Mouse (Mus musculus) lung, postnatal 0 days (tissue): ENCODE data around the gene Marf1. TPM values are rescaled to one million over a fixed set of nuclear protein-coding genes. Genes with fewer than 3 reads are reported as not detected.

Source experiments
- ATAC-seq: fragments of 200-750 bp; cut with Nextera tagmentation; 2 replicates; pipeline ENCODE4 v1.8.0; 2017; ENCODE audit warnings: moderate library complexity
- DNase-seq: peaks from one replicate; pipeline ENCODE4 v3.0.0-alpha.2; 2016; ENCODE audit warnings: low spot score
- H3K27ac ChIP-seq: fragments of 300-500 bp; sonication (generic); 2 replicates; pipeline ENCODE4 v1.5.1; 2014; ENCODE audit warnings: antibody characterized with exemption, mild to moderate bottlenecking, low read length, mixed read lengths
- H3K27me3 ChIP-seq: fragments of 300-500 bp; sonication (generic); replicated peaks from 2 replicates; pipeline ENCODE4 v1.6.1; 2014; ENCODE audit warnings: low read length, mixed read lengths; ENCODE audit not compliant: insufficient read depth
- H3K36me3 ChIP-seq: fragments of 300-500 bp; sonication (generic); 2 replicates; pipeline ENCODE4 v1.6.1; 2014; ENCODE audit warnings: low read length, mixed read lengths; ENCODE audit not compliant: insufficient read depth
- H3K4me1 ChIP-seq: fragments of 300-500 bp; sonication (generic); 2 replicates; pipeline ENCODE4 v1.6.1; 2014; ENCODE audit warnings: antibody characterized with exemption, low read depth, low read length, mixed read lengths; ENCODE audit not compliant: insufficient read depth
- H3K4me2 ChIP-seq: fragments of 300-500 bp; sonication (generic); replicated peaks from 2 replicates; pipeline ENCODE4 v1.6.1; 2014; ENCODE audit warnings: low read depth, mild to moderate bottlenecking, low read length, moderate library complexity, mixed read lengths
- H3K4me3 ChIP-seq: fragments of 300-500 bp; sonication (generic); 2 replicates; pipeline ENCODE4 v1.5.1; 2014; ENCODE audit warnings: low read depth, low read length
- H3K9ac ChIP-seq: fragments of 300-500 bp; sonication (generic); replicated peaks from 2 replicates; pipeline ENCODE4 v1.6.1; 2014; ENCODE audit warnings: low read depth, mild to moderate bottlenecking
- H3K9me3 ChIP-seq: fragments of 300-500 bp; sonication (generic); 2 replicates; pipeline ENCODE4 v1.6.1; 2016; ENCODE audit warnings: low read length, mixed read lengths
- CTCF ChIP-seq: IDR thresholded peaks from 2 replicates; pipeline ENCODE4 v1.5.1; 2016; ENCODE audit warnings: antibody characterized with exemption, mild to moderate bottlenecking
- EP300 ChIP-seq: IDR thresholded peaks from 2 replicates; pipeline ENCODE4 v1.6.1; 2016; ENCODE audit warnings: antibody characterized with exemption, mild to moderate bottlenecking, control low read depth
- WGBS: fragments of 180-500 bp; shearing (Covaris S2); extraction: QIAGEN DNeasy Blood & Tissue Kit; methylation state at CpG from one replicate; pipeline ENCODE4 v1.1.7; 2014; 5-methylcytosine and 5-hydroxymethylcytosine counted together
- polyA plus RNA-seq: library from polyadenylated mRNA; unstranded; fragments of >200 nt; fragmentation: Nextera tagmentation; extraction: Ambion mirVana; gene quantifications from 2 replicates; pipeline ENCODE4 v1.2.1, GENCODE M21; 2015

The Marf1 gene
- 13.2 and 14.0 TPM in 2 replicates for polyA plus RNA-seq

- TF ChIP-seq EP300 (no peak), CTCF (no peak)
- peak within 1 kb of the TSS; percentile 69 for H3K9ac ChIP-seq
- no peaks in the 10 kb centered on the region for H3K27me3 ChIP-seq
- peak within 1 kb of the TSS; percentile 89 for H3K27ac ChIP-seq
- peak; percentile 97 for DNase-seq
- peaks cover 10% of the 10 kb centered on the region for H3K4me1 ChIP-seq
- peak within 1 kb of the TSS; percentile 62 for H3K4me3 ChIP-seq
- peak; percentile 87 for ATAC-seq
- no peaks in the 10 kb centered on the region for H3K36me3 ChIP-seq
- WGBS, result 1% methylated on average over 31 of the region's 43 CpGs
- H3K4me2 ChIP-seq, result peak within 1 kb of the TSS; percentile 74
- H3K9me3 ChIP-seq, result no peaks in the 10 kb centered on the region
Measured at GRCm38 (mm10) chr16:14162988-14163416, at the start of gene Marf1, which contains the start of gene Nde1. Gene Marf1 (minus strand): TSS chr16:14163351. Gene Nde1 (plus strand): TSS chr16:14163275.

GRCm38 (mm10) chr16:14198798-14199197, 35.6 kb upstream of the Marf1 start:
- Histone ChIP-seq H3K4me1 (no peaks in the 10 kb centered on the region), H3K9me3 (no peaks in the 10 kb centered on the region), H3K27ac (no peak overlapping the region), H3K9ac (no peak overlapping the region), H3K4me3 (no peak overlapping the region), H3K36me3 (no peaks in the 10 kb centered on the region), H3K4me2 (no peak overlapping the region), H3K27me3 (no peaks in the 10 kb centered on the region)
- DNase-seq, result no peak
- TF ChIP-seq CTCF (no peak; the same call in 1 of the 2 replicates), EP300 (no peak)
- 70% methylated on average over 4 of the region's 4 CpGs for WGBS
- no peak for ATAC-seq

- H3K9ac ChIP-seq, result no peak overlapping the region
- H3K27me3 ChIP-seq, result no peaks in the 10 kb centered on the region
- no peak overlapping the region for H3K4me2 ChIP-seq
- WGBS, result 15% methylated on average over 1 of the region's 1 CpGs
- DNase-seq (peak; percentile 67), ATAC-seq (peak; percentile 51)
- TF ChIP-seq EP300, result no peak
- TF ChIP-seq CTCF, result peak; percentile 73
- no peaks in the 10 kb centered on the region for H3K4me1 ChIP-seq
- no peak overlapping the region for H3K27ac ChIP-seq
- no peaks in the 10 kb centered on the region for H3K9me3 ChIP-seq
- H3K36me3 ChIP-seq, result peaks cover 13% of the 10 kb centered on the region
- no peak overlapping the region for H3K4me3 ChIP-seq
Measured at GRCm38 (mm10) chr16:14195427-14195826, 32.3 kb upstream of the Marf1 start.

GRCm38 (mm10) chr16:14194164-14194950, 31.2 kb upstream of the Marf1 start:
- peak; percentile 78 for TF ChIP-seq EP300
- no peak for TF ChIP-seq CTCF
- DNase-seq (peak; percentile 21), ATAC-seq (peak; percentile 62)
- H3K9me3 ChIP-seq, result no peaks in the 10 kb centered on the region
- H3K4me1 ChIP-seq, result no peaks in the 10 kb centered on the region
- no peak overlapping the region for H3K27ac ChIP-seq
- peaks cover 22% of the 10 kb centered on the region for H3K36me3 ChIP-seq
- H3K4me3 ChIP-seq, result no peak overlapping the region
- no peak overlapping the region for H3K9ac ChIP-seq
- no peak overlapping the region; the same call in 1 of the 2 replicates for H3K4me2 ChIP-seq
- H3K27me3 ChIP-seq, result no peaks in the 10 kb centered on the region
- WGBS, result 53% methylated on average over 9 of the region's 9 CpGs

- Histone ChIP-seq H3K27me3 (no peaks in the 10 kb centered on the region), H3K36me3 (peaks cover 35% of the 10 kb centered on the region), H3K4me1 (no peaks in the 10 kb centered on the region), H3K9me3 (no peaks in the 10 kb centered on the region), H3K4me3 (no peak overlapping the region), H3K27ac (no peak overlapping the region), H3K9ac (no peak overlapping the region), H3K4me2 (no peak overlapping the region)
- DNase-seq, result no peak
- TF ChIP-seq EP300, result no peak
- TF ChIP-seq CTCF, result no peak
- 93% methylated on average over 5 of the region's 5 CpGs for WGBS
- ATAC-seq, result no peak
Measured at GRCm38 (mm10) chr16:14185516-14185915, 22.4 kb upstream of the Marf1 start.

GRCm38 (mm10) chr16:14183856-14184255, 20.7 kb upstream of the Marf1 start:
- Histone ChIP-seq H3K4me1 (no peaks in the 10 kb centered on the region), H3K4me2 (no peak overlapping the region), H3K36me3 (peaks cover 25% of the 10 kb centered on the region; the same call in 1 of the 2 replicates), H3K9ac (no peak overlapping the region), H3K9me3 (no peaks in the 10 kb centered on the region), H3K4me3 (no peak overlapping the region), H3K27ac (no peak overlapping the region), H3K27me3 (no peaks in the 10 kb centered on the region)
- no peak for TF ChIP-seq CTCF
- no peak for TF ChIP-seq EP300
- DNase-seq, result no peak
- 48% methylated on average over 1 of the region's 1 CpGs for WGBS
- no peak for ATAC-seq
